ENCODE assay signal across 9 mouse cellular contexts in genomic region chr14:124195331-124195730, GRCm38 (mm10).
A peak's percentile ranks its signal among the peaks of the same experiment; 100 is the strongest.
DNase-seq lines count a peak whose midpoint lies in the region; ATAC-seq and TF ChIP-seq lines count a peak whose summit lies in the region.
"Had no signal": no experiment of that assay in that cellular context is flagged by ENCODE, and none has a peak within 500 bp of the region (broad histone marks: within the 10 kb centered on the region; RNA-seq: fewer than 3 reads in every experiment).

No protein-coding gene starts in this region.

- H3K4me3 ChIP-seq in kidney, postnatal 0 days (replicated peaks; ENCODE audit: low read depth, low read length): no peak overlapping the region
- no peak overlapping the region; the same call in 1 of the 2 replicates for H3K4me3 ChIP-seq in hindbrain, embryonic 16.5 days (ENCODE audit: low read length)
- no peak overlapping the region for H3K4me3 ChIP-seq in neural tube, embryonic 13.5 days

- no peak overlapping the region for H3K4me2 ChIP-seq in kidney, postnatal 0 days (ENCODE audit: low read length)
- peak overlapping the region; percentile 40 for H3K4me2 ChIP-seq in hindbrain, embryonic 16.5 days (ENCODE audit: low read length)
- H3K4me2 ChIP-seq in neural tube, embryonic 13.5 days: peak overlapping the region; percentile 35

- DNase-seq in kidney, postnatal 0 days (ENCODE audit: low spot score): peak; percentile 18
- no peak for DNase-seq in kidney, postnatal 14 days
- peak; percentile 6 for DNase-seq in adipocyte (ENCODE audit: low spot score)
- no peak for DNase-seq in gastrocnemius, adult 8-10 months (ENCODE audit: low spot score in 2 of 2)
- DNase-seq in spleen, adult 12 weeks (ENCODE audit: low spot score): no peak
- DNase-seq: thymus, postnatal 14 days had no signal

- H3K27me3 ChIP-seq in kidney, postnatal 0 days (ENCODE audit: insufficient read depth, low read length): 0 out of 2 replicates have a peak, but pooled peaks cover 4% of the 10 kb centered on the region
- no peaks in the 10 kb centered on the region; the same call in 1 of the 2 replicates for H3K27me3 ChIP-seq in hindbrain, embryonic 16.5 days (replicated peaks; ENCODE audit: control insufficient read depth, insufficient read depth, low read length)
- peaks cover 10% of the 10 kb centered on the region for H3K27me3 ChIP-seq in neural tube, embryonic 13.5 days

- WGBS in kidney, postnatal 0 days: 27% methylated on average over 10 of the region's 10 CpGs
- 26% methylated on average over 10 of the region's 10 CpGs for WGBS in hindbrain, embryonic 16.5 days
- WGBS in neural tube, embryonic 13.5 days: 23% methylated on average over 10 of the region's 10 CpGs

- TF ChIP-seq CTCF in kidney, postnatal 0 days (IDR thresholded peaks at IDR 0.05; ENCODE audit: low read depth): no peak

- H3K27ac ChIP-seq in kidney, postnatal 0 days: no peak overlapping the region
- H3K27ac ChIP-seq in hindbrain, embryonic 16.5 days (ENCODE audit: low read depth, low read length): peak overlapping the region; percentile 26; the same call in 1 of the 2 replicates
- no peak overlapping the region; the same call in 1 of the 2 replicates for H3K27ac ChIP-seq in neural tube, embryonic 13.5 days (replicated peaks)

- no peak overlapping the region for H3K9ac ChIP-seq in kidney, postnatal 0 days (ENCODE audit: low read depth, low read length)
- H3K9ac ChIP-seq in hindbrain, embryonic 16.5 days (ENCODE audit: low read depth, low read length): no peak overlapping the region
- no peak overlapping the region for H3K9ac ChIP-seq in neural tube, embryonic 13.5 days

- no peaks in the 10 kb centered on the region for H3K36me3 ChIP-seq in kidney, postnatal 0 days (ENCODE audit: insufficient read depth, low read length)
- H3K36me3 ChIP-seq in hindbrain, embryonic 16.5 days (ENCODE audit: control insufficient read depth, insufficient read depth, low read length): no peaks in the 10 kb centered on the region
- no peaks in the 10 kb centered on the region for H3K36me3 ChIP-seq in neural tube, embryonic 13.5 days

- no peak for ATAC-seq in kidney, postnatal 0 days (replicated peaks; ENCODE audit: low FRiP score, low read depth)
- no peak for ATAC-seq in hindbrain, embryonic 16.5 days
- no peak for ATAC-seq in neural tube, embryonic 13.5 days (ENCODE audit: low read depth)
- ATAC-seq in erythroid progenitor cell, adult 5-6 weeks (replicated peaks; ENCODE audit: low FRiP score, poor library complexity, severe bottlenecking): no peak

- no peaks in the 10 kb centered on the region for H3K9me3 ChIP-seq in kidney, postnatal 0 days (replicated peaks; ENCODE audit: low read length)
- H3K9me3 ChIP-seq in hindbrain, embryonic 16.5 days (ENCODE audit: control insufficient read depth, low read length): no peaks in the 10 kb centered on the region
- no peaks in the 10 kb centered on the region for H3K9me3 ChIP-seq in neural tube, embryonic 13.5 days

- no peaks in the 10 kb centered on the region for H3K4me1 ChIP-seq in kidney, postnatal 0 days (replicated peaks; ENCODE audit: insufficient read depth, low read length)
- no peaks in the 10 kb centered on the region for H3K4me1 ChIP-seq in hindbrain, embryonic 16.5 days (ENCODE audit: control insufficient read depth, insufficient read depth, low read depth, low read length)
- peaks cover 23% of the 10 kb centered on the region for H3K4me1 ChIP-seq in neural tube, embryonic 13.5 days (replicated peaks)

Comparison
In these comparisons a context has a peak if more than half of its experiments do, and no peak if none do; other contexts are left out.
1. DNase-seq: peak in kidney, postnatal 0 days (single experiment) and adipocyte (single experiment); none in kidney, postnatal 14 days (single experiment), gastrocnemius, adult 8-10 months (0 of 2) and spleen, adult 12 weeks (single experiment).